Mouse (Mus musculus): ENCODE measurements around the gene Prss1. TPM values are rescaled to one million over a fixed set of nuclear protein-coding genes. Genes with fewer than 3 reads are reported as not detected.
"Not testable (repeated sequence)": the region's sequence is repeated elsewhere in the genome, so short reads cannot be mapped to it uniquely, and the experiment has no call there.

Gene Prss1
- not detected for total RNA-seq (2021)
- long read RNA-seq, experiment 1: 0 reads
- long read RNA-seq, experiment 2: 0 reads

- not testable (repeated sequence) for DNase-seq, H3K27ac ChIP-seq, H3K4me3 ChIP-seq
- intact Hi-C loops (cut with DNase I): loop anchor here (5.0 kb wide), 1 partner anchor 66 kb away; the partner anchor contains the start of gene Gm5771
Measured at GRCm38 (mm10) chr6:41458632-41459031, at the start of gene Prss1. Prss1 (plus strand) TSS chr6:41458932.

GRCm38 (mm10) chr6:41442261-41442660, 16.5 kb upstream of the Prss1 start:
- DNase-seq; intact Hi-C loops (cut with DNase I); H3K27ac ChIP-seq; H3K4me3 ChIP-seq: not testable (repeated sequence)

DNA sequence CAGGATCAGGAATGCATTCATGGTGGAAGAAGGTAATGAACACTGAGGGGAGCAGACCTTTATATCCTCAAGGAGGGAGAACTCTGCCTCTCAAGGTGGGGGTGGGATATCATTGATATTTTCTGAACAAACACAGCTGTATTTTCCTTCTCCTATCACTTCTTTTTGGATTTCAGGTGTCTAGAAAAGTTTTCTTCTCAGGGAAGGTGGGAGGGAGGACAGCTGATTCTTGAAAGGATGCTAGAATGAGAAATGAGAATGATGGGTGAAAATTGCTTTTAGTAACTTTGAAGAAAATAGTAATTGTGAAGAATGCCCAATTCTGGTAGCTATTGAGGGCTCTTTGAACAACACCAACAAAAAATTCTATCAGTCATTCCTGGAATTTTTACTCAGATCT, 12.7 kb upstream of the Prss1 start, which contains the start of gene Gm10334:
Gene Gm10334 (minus strand): TSS at position 101 of the 400 bp plus-strand sequence.
- H3K27ac ChIP-seq; DNase-seq; intact Hi-C loops (cut with DNase I); H3K4me3 ChIP-seq: not testable (repeated sequence)

GRCm38 (mm10) chr6:41499374-41499773, 40.6 kb downstream of the Prss1 start:
- no peak for DNase-seq
- no peak for TF ChIP-seq CTCF (IDR thresholded peaks at IDR 0.05)
- H3K27ac ChIP-seq: no peak overlapping the region
- no peak overlapping the region for H3K4me3 ChIP-seq
- intact Hi-C loops (cut with DNase I): no loop called here

DNA sequence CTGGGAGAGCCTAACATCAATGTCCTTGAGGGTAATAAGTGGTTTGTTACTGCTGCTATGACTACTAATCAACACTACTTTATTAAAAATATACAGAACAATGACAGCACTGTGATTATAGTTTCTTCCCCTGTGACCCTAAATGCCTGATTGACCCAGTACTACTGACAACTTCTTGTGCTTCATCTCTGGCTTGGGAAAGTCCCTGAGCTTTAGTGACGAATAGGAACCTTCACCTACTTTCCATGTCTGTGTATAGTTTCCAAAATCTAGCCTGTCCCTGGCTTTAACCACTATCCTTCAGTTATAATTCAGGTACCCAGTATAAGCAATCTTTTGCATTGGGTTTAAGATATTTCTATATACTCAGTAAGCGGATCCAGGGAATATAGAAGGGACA, 46.2 kb downstream of the Prss1 start:
- intact Hi-C loops (cut with DNase I): no loop called here

DNA sequence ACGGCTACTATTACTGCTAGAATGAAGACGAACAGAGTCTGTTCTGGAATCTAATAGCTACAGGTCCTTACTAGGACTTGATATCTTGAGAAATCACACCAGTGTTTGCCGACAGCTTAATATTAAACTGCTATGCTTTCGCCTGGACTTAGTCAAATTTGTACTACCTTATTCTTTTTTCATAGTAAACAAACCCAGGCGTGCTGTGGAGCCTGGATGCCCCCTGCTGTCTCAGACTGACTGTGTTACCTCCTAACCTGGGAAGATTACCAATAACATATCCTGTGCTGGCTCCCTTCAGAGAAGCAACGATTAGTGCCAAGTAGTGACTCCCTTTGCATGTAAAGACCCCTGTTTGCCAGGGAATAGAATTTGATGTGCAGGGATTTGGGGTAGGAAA, 46.6 kb downstream of the Prss1 start:
- Histone ChIP-seq H3K4me3 (no peak overlapping the region), H3K27ac (no peak overlapping the region)
- DNase-seq: no peak
- TF ChIP-seq CTCF (IDR thresholded peaks at IDR 0.05): no peak; the same call in 1 of the 2 replicates
- intact Hi-C loops (cut with DNase I): no loop called here

More for the DNA sequence above, 46.2 kb downstream of the Prss1 start:
- DNase-seq: no peak
- H3K27ac ChIP-seq: no peak overlapping the region
- TF ChIP-seq CTCF (IDR thresholded peaks at IDR 0.05): no peak
- H3K4me3 ChIP-seq: no peak overlapping the region

Other genes with a start within 250 kb of the Prss1 start
- gene Try4, start 156.7 kb upstream of the Prss1 start, total RNA-seq (2021): not detected
- gene Try5, start 142.1 kb upstream of the Prss1 start, total RNA-seq (2021): not detected
- gene Try10, start 104.8 kb upstream of the Prss1 start, total RNA-seq (2021): not detected
- not detected for gene Prss3, start 81.3 kb upstream of the Prss1 start, total RNA-seq (2021)
- gene Gm5771, start 66.6 kb upstream of the Prss1 start, total RNA-seq (2021): not detected
- gene Gm10334, start 12.8 kb upstream of the Prss1 start, total RNA-seq (2021): not detected
- not detected for gene Prss2, start 62.9 kb downstream of the Prss1 start, total RNA-seq (2021)
- under 1 TPM; 0.54 to 0.98 TPM for gene Ephb6, start 146.6 kb downstream of the Prss1 start, total RNA-seq (2021)
- not detected for gene Trpv6, start 177.5 kb downstream of the Prss1 start, total RNA-seq (2021)
- gene Trpv5, start 221.8 kb downstream of the Prss1 start, total RNA-seq (2021): not detected
- gene Llcfc1, start 225.5 kb downstream of the Prss1 start, total RNA-seq (2021): not detected
- not detected for gene Kel, start 245.4 kb downstream of the Prss1 start, total RNA-seq (2021)